Mouse (Mus musculus) small intestine, adult 2 months (tissue): Measurements from ENCODE around the gene Dnajc21.

Source experiments
- CTCF ChIP-seq: fragments of 200-500 bp; IDR thresholded peaks from 2 replicates; pipeline ENCODE4 v1.5.1; 2012; ENCODE audit warnings: low read depth, mild to moderate bottlenecking, control low read depth, inconsistent platforms, low read length, moderate library complexity, mixed read lengths; ENCODE audit not compliant: insufficient replicate concordance, insufficient read length; ENCODE audit errors: extremely low read depth
- POLR2A ChIP-seq: fragments of 200-500 bp; IDR thresholded peaks from 2 replicates; pipeline ENCODE4 v1.6.1; 2012; ENCODE audit warnings: low read depth, mild to moderate bottlenecking, control low read depth, inconsistent platforms, low read length, moderate library complexity

GRCm38 (mm10) chr15:10468761-10469160 lies 1.6 kb downstream of the Dnajc21 start:
- TF ChIP-seq CTCF (no peak), POLR2A (no peak)
